Mouse (Mus musculus): ENCODE data around the gene Alg12.

Alg12 gene

GRCm38 (mm10) chr15:88819026-88819905 lies at the start of gene Alg12, which contains the start of gene Creld2:
Gene Alg12 (minus strand): TSS chr15:88819318.
Gene Creld2 (plus strand): TSS chr15:88819646.
- peak; percentile 99 for DNase-seq (ENCODE audit: low read depth)

DNA sequence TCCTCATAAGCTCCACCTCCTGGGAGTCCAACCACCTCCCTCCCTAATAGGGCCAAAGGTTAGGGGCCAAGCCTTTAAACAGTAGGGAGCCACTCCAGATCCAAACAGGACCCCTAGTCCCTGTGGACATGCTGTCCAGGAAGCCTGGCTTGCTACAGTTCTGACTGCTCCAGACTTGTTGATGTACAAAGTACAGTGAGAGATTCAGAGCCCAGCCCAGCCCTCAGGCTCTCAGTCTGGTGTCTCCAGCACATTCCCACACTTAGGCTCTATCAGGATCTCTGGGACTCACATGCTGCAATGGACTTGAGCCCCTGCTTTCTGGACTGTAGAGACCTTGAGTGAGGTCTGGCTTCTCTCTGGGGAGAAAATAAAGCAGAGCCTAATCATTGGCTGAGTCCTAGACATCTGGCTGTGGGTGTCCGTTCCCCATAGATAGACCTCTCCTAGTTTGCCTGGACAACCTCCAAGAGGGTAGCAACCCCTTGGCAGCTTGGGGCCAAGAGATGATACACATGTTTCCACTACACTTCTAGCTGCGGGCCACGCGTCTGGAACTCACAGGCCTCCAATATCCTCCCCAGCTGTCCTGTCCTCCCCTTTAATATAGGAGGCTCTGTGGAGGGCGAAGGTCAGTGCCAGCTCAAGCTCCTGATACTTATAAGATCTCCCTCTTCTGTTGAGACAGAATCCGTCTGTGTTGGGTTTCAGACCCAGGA lies 49.1 kb upstream of the Alg12 start:
- no peak for DNase-seq (ENCODE audit: low read depth)

DNA sequence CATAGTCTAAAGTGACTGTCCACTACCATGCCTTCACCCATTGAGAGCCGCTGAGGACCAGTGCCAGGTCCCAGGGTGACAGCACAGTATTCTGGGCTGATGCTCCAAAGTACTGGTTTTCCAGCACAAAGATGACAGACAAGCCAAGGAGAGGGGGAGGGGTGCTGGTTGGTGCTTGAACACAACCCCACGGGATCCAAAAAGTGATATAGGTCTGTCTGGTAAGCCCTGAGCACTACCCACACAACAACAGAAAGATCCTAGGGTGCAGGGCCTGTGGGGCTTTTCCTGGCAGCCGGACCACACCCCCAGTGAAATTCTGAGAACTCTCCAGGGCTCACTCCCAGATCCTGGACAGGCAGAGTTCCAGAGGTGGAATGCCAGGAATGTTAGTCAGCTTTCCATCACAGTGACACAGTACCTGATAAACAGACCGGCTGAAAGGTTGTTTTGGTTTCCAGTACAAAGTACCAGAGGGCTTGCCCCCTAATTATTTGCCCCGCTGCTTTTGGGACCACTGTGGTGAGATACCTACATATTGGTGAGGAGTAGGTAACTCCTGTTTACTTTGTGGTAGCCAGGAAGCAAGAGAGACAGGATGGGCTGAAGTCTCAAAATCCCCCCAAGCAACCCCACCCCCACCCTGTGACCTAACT lies 48.4 kb upstream of the Alg12 start:
- DNase-seq (ENCODE audit: low read depth): no peak

GRCm38 (mm10) chr15:88866934-88867356 lies 47.8 kb upstream of the Alg12 start:
- DNase-seq (ENCODE audit: low read depth): no peak

GRCm38 (mm10) chr15:88865888-88866695 lies 47.0 kb upstream of the Alg12 start:
- no peak for DNase-seq (ENCODE audit: low read depth)

DNA sequence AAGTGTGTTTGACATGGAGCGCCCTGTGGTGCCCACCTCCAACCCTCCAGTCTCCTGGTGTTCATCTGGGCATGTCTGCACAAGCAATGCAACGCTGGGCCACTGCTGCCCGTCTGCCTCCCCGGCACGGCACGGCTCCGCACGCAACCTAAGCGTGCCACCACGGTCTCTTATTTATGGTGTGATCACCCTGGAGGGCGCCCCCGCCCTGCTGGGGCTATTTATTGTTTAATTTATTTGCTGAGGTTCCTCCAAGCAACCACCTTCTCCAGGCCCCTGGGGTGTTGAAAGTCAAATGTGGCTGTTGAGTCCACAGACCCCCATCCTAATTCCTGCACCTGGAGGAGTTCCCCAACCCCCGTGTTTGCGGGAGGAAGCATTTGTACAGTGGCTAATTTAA lies 45.9 kb upstream of the Alg12 start:
- no peak for DNase-seq (ENCODE audit: low read depth)

DNA sequence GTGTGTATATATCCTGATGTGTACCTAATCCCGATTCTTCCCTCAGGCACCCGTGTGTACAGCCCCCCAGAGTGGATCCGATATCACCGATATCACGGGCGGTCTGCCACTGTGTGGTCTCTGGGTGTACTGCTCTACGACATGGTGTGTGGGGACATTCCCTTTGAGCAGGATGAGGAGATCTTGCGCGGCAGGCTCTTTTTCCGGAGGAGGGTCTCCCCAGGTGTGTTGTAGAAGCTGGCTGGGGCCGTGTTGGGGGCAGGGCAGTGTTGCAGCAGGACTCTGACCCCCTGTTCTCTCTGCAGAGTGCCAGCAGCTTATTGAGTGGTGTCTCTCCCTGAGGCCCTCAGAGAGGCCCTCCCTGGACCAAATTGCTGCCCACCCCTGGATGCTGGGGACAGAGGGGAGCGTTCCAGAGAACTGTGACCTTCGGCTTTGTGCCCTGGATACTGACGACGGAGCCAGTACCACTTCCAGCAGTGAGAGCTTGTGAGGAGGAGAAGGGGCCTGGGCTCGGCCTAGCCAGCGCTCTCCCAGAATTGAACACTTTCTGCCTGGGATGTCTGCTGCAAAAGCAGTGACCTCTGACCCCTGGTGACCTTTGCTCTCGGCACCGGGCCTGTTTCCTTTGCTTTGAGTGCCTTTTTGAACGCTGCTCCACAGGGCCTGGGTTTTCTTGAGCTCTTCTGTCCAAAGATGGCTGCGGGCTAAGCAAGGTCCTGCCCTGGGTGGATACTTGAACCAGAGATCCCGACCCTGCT lies 45.3 kb upstream of the Alg12 start:
- DNase-seq (ENCODE audit: low read depth): no peak

- DNase-seq (ENCODE audit: low read depth): no peak
Measured at GRCm38 (mm10) chr15:88863695-88864231, 44.6 kb upstream of the Alg12 start.

GRCm38 (mm10) chr15:88862881-88863694 lies 44.0 kb upstream of the Alg12 start:
- DNase-seq (ENCODE audit: low read depth): no peak

DNA sequence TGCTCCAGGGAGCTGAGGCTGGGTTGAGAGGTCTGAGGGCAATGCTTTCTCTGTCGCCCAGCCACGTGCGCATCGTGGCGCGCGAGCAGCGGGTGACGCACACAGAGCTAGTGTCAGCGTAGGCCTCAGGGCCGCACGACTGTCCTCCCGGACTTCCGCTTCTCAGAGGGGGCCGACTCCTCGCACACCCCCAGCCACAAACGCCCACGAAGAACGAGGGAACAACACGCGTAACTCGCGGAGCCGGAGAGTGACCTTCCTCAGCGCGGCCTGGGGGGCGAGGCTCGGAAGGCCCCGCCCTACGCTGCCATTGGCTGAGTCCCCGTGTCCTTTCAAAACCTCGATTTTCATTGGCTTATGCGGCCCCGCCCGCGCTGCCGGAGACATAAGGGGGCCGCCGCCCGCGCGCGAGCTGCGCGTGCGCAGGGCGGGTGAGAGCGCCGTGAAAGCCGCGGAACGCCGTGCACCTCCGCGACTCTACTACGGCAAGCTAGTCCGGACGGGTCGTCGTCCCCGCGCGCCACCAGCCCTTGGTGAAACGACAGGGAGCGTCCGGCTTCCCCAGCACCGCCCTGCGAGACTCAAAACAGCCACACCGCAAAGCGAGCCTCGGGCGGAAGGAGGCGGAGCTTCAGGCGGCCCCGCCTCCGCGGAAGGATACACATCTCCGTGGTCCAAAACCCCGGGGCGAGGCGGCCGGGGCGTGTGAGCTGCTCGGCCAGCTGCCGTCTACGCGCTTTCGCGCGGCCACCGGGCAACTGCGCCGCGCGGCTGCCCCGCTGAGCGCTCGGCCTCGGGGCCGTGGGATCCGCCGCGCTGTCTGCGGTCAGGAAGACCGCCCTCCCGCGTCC lies 42.9 kb upstream of the Alg12 start, which contains the start of gene Pim3:
Pim3 (plus strand) TSS at position 415 of the 851 bp plus-strand sequence.
- DNase-seq (ENCODE audit: low read depth): peak; percentile 97

- DNase-seq (ENCODE audit: low read depth): no peak
Measured at GRCm38 (mm10) chr15:88860781-88861180, 41.7 kb upstream of the Alg12 start.

- DNase-seq (ENCODE audit: low read depth): no peak
Measured at GRCm38 (mm10) chr15:88859206-88859970, 40.3 kb upstream of the Alg12 start.

DNA sequence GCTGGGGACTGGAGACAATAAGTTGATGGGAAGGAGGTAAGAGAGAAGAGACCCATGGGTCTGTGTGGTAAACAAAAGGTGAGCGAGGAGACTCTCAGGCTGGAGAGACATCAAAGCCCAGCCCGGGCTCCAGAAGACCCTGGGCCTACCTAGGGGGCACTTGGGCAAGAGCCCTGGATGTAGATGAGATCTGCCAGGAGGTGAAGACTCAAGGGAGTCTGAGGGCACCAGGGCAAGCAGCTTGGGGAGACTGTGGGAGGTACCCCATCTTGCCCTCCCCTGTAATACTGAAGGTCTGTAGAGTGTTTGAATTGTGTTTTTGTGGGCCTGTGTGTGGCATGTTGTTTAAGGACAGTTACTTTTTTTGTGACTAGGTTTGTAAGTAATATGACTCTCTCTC lies 39.6 kb upstream of the Alg12 start:
- DNase-seq (ENCODE audit: low read depth): no peak

DNA sequence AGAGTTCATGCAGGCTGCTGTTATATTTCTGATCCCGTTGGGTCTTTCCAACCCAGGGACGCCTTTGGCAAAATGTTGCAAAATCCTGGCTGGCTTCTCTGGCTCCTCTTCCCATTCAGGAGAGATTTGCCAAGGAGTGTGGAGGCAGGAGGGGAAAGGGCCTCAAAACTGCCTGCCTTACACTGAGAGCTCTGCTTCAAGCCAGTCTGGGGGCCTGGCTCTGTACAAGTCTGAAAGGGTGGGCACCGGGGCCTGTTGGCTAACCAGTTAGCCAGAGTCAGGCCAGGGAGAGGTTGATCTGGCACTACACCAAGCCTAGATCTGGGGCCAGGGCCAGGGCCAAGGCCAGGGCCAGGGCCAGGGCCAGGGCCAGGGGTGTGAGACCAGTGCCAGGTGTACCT lies 39.0 kb upstream of the Alg12 start:
- DNase-seq (ENCODE audit: low read depth): no peak

GRCm38 (mm10) chr15:88857361-88857760 lies 38.2 kb upstream of the Alg12 start:
- no peak for DNase-seq (ENCODE audit: low read depth)

DNA sequence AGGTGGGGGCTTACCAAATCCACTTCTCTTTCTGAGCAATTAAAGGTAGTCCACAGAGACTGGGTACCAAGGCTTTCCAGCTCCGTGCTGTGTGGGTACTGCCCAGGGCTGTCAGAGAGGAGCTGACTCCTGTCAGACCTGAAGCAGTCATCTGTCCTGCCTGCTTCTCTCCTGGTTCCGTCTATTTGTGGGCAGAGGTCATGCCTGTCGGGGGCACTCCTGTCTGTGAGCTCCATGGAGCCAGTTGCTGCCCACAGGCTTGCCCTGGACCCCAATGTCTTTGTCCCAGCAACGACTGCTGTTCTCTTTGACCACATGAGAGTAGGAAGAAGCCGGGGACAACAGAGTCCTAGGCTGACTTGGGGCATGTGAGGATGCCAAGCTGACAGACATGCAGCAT lies 37.5 kb upstream of the Alg12 start:
- no peak for DNase-seq (ENCODE audit: low read depth)

DNA sequence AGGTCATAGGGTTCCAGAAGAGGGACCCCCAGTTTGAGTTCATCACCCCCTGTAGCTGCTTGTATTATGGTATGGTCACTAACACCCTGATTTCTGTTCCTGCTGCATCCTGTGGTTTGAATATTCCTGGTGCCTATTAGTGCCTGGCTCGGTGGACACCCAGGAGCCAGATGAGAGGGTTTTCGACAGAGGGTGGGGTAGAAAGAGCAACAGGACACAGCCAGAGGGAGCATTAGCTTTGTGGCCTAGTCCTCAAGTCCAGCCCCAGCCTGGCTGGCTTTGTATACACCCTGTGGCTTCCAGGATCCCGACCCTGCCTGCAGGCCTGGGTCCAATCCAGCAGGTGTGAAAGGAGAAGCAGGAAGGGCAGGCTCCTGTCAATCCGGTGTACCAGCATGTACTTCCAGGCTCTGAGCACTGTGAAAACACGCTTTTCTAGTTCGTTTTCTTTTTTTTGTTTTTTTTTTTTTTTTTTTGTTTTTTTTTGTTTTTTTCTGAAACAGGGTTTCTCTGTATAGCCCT lies 36.8 kb upstream of the Alg12 start:
- DNase-seq (ENCODE audit: low read depth): no peak

Measured in 416B (cell line).